Mouse (Mus musculus) megakaryocyte, embryonic 14.5 days (primary cell): ENCODE data around the gene Clpx.

Experiments
- FLI1 ChIP-seq: IDR thresholded peaks from 2 replicates; pipeline ENCODE4 v1.6.1; 2012; ENCODE audit warnings: low read length, inconsistent platforms, mixed read lengths
- GATA1 ChIP-seq: IDR thresholded peaks from 3 replicates; pipeline ENCODE4 v1.6.1; 2012; ENCODE audit warnings: mixed read lengths, low read length, inconsistent platforms, borderline replicate concordance

DNA sequence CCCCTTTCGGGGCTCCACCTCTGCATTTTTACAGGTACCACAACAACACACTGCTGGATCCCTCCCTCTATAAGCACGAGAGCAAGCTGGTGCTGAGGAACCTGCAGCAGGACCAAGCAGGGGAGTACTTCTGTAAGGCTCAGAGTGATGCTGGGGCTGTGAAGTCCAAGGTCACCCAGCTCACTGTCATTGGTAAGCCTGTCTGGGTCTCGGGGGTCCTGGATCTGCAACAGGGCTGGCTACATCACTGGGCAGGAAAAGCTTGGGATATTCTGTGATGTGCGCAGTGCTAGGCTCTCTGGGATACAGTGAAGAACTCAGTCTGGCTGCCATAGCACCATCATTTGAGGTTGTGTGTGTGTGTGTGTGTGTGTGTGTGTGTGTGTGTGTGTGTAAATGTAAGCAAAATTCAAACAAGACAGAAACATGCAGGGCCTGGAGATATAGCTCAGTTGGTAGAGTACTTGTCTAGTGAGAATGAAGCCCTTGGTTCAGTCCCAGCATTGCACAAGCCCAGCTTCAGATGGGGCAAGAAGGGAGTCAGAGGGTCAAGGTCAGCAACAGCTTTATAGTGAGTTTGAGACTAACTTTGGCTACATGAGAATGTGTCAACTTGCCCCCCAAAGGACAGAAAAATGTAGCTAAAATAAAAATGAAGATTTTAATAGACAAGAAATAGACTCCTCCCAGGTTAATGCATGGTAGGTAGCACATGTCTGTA lies 18.1 kb upstream of the Clpx start:
- TF ChIP-seq GATA1: no peak
- TF ChIP-seq FLI1: no peak
